Mouse (Mus musculus): ENCODE measurements around the gene Fam71f2.

DNA sequence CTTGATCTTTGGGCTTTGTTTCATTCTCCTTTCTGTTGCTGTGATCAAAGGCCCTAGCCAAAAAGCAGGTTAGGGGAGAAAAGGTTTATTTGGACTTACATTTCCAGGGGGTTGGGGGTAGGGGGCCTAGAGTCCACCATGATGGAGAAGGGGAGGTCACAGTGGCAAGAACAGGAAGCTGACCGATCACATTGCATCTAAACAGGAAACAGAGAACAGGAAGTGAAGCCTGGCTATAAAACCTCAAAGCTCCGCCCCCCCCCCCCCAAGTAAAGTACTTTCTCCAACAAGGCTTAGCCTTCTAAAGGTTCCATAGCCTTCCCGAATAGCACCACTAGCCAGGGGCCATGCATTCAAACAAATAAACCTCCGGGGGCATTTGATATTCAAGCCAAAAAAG lies 43.3 kb downstream of the Fam71f2 start:
- TF ChIP-seq EP300 (IDR thresholded peaks at IDR 0.05; ENCODE audit: low read depth), result no peak
- no peak for TF ChIP-seq CTCF (IDR thresholded peaks at IDR 0.05; ENCODE audit: low read depth)
